Mouse (Mus musculus) regulatory T cell (primary cell): Measurements from ENCODE around the gene Adcy6.

Experiments used
- in situ Hi-C: fragments of 300-600 bp; cut with MboI, MseI; formaldehyde crosslinking; loops from one replicate; pipeline ENCODE4 v1.15.1; 2025; ENCODE audit warnings: high pct_unique_total_duplicates

Adcy6 gene

DNA sequence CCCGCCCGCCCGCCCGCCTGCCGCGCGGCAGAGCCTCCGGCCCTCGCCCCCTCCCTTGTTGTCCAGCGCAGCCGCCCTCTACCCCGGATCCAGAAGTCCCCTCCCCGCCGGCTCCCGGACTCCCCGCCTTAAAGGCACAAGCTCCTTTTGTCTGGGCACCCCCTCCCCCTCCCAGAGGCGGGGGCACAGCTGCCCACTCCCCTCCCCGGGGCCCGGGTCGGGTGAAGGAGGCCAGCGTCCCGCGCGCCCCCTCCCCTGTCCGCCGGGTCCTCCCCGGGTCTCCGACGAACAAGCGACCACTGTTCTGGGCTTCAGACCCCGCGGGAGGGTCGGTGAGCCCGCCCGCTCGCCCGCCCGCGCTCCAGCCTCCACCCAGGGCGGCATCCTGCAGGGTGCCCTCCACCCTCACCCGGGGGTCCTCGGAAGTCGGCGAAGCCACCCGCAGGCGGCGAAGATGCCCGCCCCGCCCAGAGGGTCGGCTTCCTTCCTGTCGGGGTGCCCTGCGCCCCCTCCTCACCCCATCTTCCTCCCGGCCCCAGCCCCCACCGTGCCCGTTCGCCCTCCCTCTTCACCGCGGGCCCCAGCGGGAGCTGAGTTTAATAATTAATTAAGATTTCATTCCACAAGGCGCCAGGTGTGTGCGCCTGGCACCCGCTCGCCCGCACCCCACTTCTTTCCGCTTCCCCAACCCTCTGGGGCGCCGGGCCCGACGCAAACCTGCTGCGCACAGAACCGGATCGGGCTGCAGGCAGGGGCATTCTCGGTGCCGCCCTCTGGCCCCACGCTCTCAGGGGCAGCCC lies at the start of gene Adcy6:
TSS of gene Adcy6 (minus strand) at position 746 of the 800 bp plus-strand sequence.
- in situ Hi-C loops, result no loop called here

DNA sequence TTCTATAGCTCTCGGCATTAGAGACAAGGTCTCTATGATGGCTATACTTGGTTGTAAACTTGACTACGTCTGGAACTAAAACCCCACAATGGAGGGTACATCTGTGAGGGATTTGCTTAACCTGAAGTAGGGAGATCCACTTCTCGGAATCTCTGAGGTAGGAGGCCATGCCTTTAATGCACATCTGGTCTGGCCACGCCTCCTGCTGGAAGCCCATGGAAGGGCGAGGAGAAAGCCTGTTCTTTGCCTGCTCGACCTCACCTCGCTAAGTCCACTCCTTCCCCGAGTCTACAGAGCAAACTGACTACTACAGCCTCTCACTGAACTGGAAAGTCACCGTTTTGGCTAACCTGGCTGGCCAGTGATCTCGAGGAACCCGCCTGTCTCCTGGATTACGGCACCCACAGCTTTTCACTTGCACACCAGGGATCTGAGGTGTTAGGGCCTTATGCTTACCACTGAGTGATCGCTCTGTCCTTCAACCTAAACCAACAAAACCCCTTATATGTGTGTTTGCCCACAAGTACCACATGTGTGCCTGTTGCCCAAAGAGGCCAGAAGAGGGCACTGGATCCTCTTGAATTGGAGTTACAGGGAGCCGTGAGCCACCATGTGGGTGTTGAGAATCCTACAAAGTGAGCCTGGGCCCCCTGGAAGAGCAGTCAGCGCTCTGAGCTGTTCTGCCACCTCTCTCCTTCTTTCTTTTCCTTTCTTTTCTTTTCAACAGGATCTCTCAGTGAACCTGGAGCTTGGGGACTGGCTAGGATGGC lies 47.3 kb upstream of the Adcy6 start:
- in situ Hi-C loops, result no loop called here

DNA sequence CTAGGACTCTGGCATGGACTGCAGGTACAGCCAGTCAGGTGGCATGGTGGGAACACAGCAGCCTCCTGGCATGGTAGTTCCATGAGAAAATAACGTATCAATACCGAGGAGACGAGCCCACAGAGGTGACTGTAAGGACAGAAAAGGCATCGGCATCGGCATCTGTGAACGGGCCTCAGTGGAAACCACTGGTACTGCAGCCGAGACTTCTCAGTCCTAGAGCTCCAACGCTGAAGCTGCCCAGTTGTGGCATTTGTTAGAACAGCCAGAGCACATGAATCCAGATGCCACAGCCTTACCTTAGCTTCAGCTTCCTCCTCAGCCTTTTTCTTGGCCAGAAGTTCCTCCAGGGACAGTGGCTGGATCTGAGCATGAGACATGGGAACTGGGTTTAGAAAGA lies 42.3 kb upstream of the Adcy6 start:
- in situ Hi-C loops, result loop anchor here (5.0 kb wide), 1 partner anchor 40 kb away; no protein-coding TSS in a partner anchor

DNA sequence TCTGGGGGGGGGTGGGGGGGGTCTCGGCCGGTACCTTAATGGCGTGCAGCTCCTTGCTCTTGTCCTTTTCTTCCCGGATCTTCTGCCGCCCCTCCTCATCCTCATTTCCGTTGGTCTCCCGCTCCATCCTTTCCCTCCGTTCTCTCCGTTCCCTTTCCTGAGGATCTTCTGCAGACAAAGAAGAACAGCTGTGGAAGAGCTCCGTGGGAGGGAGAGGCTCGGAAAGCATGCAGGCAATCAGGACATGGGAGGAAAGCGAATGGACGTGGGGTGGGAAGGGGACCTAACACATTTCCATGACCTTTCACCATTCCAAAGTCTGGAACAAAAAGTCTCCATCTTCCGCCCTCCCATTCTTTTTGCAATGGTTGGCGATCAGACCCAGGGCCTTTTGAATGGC lies 41.6 kb upstream of the Adcy6 start:
- in situ Hi-C loops, result loop anchor here (5.0 kb wide), 1 partner anchor 41 kb away; no protein-coding TSS in a partner anchor

DNA sequence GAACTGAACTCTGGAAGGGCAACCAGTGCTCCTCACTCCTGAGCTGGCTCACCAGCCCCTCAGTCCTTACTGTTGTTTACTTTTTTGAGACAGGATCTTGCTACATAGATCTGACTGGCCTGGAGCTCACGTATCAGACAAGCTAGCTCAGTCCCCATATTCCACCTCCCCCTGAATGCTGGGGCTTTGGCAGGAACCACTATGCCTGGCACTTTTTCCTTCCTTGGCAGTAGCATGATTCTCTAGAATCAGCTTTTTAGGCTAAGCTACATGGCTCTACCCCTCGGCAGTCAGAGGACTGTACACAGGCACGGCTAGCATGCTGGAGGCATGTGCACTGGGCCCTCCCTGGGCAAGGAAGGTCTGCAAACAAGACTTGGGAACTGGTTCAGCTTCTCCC lies 38.2 kb upstream of the Adcy6 start:
- in situ Hi-C loops, result no loop called here

GRCm38 (mm10) chr15:98647308-98647707 lies 37.4 kb upstream of the Adcy6 start:
- in situ Hi-C loops, result no loop called here

GRCm38 (mm10) chr15:98646737-98647136 lies 36.9 kb upstream of the Adcy6 start:
- in situ Hi-C loops, result no loop called here

DNA sequence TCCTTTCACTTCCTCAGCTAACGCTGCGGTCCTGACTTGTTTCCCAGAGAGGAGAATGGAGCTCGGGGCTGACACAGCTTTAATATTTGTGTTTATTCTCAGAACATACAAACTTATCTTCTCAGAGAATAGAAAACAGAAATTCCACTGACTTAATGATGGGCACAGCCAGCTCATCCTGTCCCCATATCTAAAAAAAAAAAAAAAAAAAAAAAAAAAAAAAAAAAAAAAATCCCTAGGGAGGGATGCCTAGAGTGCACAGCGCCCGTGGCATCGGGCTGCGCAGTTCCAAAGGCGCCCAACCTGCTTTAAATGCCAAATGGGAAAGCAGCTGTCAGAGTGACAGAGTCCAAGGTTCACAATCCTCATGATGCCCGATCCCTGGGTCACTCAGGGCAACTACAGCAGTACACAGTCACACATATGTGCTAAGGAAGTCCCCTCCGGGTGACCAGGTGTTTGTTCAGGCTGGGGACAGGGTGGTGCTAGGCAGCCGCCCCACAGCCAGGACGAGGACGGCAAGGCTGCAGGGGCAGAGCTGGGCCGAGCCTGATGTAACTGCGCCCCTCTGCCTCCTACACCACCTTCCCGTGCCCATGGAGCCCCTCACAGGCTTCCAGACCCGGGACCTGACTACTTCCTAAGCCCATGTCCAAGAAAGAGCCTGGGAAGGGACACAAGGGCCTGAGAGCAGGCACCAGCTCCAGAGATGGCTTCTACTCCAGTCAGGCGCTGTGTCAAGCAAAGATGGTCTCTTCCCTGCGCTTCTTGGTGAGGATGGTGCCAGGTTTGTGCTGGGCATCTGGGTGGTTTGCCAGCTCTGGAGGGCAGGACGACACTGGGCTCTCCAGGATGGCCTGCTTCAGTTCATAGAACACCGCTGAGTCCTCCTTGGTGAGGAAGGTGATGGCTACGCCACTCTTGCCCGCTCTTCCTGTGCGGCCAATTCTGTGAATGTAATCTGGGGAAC lies 35.5 kb upstream of the Adcy6 start:
- in situ Hi-C loops, result no loop called here

GRCm38 (mm10) chr15:98644406-98644805 lies 34.5 kb upstream of the Adcy6 start:
- in situ Hi-C loops, result no loop called here

GRCm38 (mm10) chr15:98640157-98640556 lies 30.3 kb upstream of the Adcy6 start:
- in situ Hi-C loops, result no loop called here

- in situ Hi-C loops, result no loop called here
Measured at GRCm38 (mm10) chr15:98637155-98637554, 27.3 kb upstream of the Adcy6 start.

- in situ Hi-C loops, result no loop called here
Measured at GRCm38 (mm10) chr15:98636517-98636916, 26.6 kb upstream of the Adcy6 start.

DNA sequence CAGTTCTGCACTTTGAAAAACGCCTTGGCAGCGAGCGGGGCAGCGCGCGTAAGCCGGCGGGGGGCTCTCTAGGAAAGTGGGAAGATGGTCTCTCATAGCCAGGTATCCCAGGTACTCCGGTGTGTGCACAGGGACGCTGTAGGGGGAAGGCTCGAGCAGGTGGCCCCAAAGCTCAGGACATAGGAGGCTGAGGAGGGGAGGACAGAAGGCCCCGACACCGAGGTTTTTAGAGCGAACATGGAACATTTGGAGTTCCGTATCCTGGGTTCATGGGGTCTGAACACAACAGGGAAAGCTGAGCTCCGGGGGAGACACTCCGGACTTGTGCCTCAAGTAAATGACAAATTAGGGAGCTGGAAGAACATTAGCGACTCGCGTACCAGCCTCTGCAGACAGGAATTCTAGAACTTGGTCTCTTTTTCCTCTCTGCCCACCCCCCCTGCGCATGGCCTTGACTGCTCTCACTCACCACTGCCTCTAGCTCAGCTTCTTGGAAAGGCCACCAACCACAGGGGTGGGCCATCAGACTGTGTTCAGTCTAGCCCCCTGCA lies 25.5 kb upstream of the Adcy6 start:
- in situ Hi-C loops, result no loop called here

- in situ Hi-C loops, result loop anchor here (5.0 kb wide), 1 partner anchor 122 kb away; no protein-coding TSS in a partner anchor
Measured at GRCm38 (mm10) chr15:98634541-98635081, 24.7 kb upstream of the Adcy6 start.

- in situ Hi-C loops, result loop anchor here (5.0 kb wide), 1 partner anchor 122 kb away; no protein-coding TSS in a partner anchor
Measured at GRCm38 (mm10) chr15:98633822-98634470, 24.1 kb upstream of the Adcy6 start.

- in situ Hi-C loops, result loop anchor here (5.0 kb wide), 1 partner anchor 121 kb away; no protein-coding TSS in a partner anchor
Measured at GRCm38 (mm10) chr15:98632921-98633320, 23.0 kb upstream of the Adcy6 start.

DNA sequence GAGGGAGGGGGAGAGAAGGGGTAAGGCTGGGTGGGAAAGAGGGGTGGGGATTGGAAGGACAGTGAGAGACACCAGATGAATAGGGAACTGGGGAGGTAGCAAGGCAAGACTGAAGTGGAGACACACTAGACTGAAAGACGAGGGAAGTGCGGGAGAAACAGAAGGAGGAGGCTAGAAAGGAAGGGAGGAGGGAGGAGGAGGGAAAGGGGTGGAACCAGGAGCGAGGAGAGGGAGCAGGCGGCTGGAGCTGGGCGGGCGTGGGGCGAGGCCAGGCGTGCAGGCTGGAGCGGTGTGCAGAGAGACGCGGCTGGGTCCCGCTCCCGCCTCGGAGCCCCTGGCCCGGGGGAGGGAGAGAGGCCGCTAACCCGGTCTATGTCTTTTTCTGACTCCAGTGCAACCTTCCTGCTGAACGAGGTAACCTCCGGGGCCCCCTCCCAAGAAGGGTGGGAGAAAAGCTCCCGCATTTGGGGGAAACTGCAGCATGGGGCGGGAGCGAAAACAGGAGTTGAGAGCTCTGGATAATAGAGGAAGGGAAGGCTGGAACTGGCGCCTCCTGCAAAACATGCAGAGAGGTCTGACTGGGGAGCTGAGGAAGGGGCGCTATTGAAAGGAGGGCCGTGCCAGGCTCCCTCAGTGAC lies 22.4 kb upstream of the Adcy6 start:
- in situ Hi-C loops, result loop anchor here (5.0 kb wide), 1 partner anchor 120 kb away; no protein-coding TSS in a partner anchor

- in situ Hi-C loops, result loop anchor here (5.0 kb wide), 1 partner anchor 119 kb away; no protein-coding TSS in a partner anchor
Measured at GRCm38 (mm10) chr15:98631493-98631892, 21.6 kb upstream of the Adcy6 start.

- in situ Hi-C loops, result loop anchor here (5.0 kb wide), 1 partner anchor 118 kb away; no protein-coding TSS in a partner anchor
Measured at GRCm38 (mm10) chr15:98630540-98630939, 20.7 kb upstream of the Adcy6 start, which contains the start of gene Cacnb3. Gene Cacnb3 (plus strand): TSS chr15:98630840.
